Mouse (Mus musculus): ENCODE data around the gene Wasf2. TPM values are rescaled to one million over a fixed set of nuclear protein-coding genes. Genes with fewer than 3 reads are reported as not detected.

Wasf2 gene
- polyA plus RNA-seq, 1 experiment, result 62.0 TPM

GRCm38 (mm10) chr4:133172451-133172850 is 42.1 kb downstream of the Wasf2 start:
- Histone ChIP-seq H3K79me2 (ENCODE audit: control insufficient read depth, insufficient read depth) (peaks cover 96% of the 10 kb centered on the region), H3K36me3 (ENCODE audit: control insufficient read depth, insufficient read depth) (peaks cover 15% of the 10 kb centered on the region), H3K4me3 (no peak overlapping the region), H3K27me3 (ENCODE audit: control insufficient read depth, insufficient read depth, insufficient read length) (no peaks in the 10 kb centered on the region), H3K4me2 (ENCODE audit: low read depth) (no peak overlapping the region), H3ac (ENCODE audit: control insufficient read depth, insufficient read length) (no peak overlapping the region)
- TF ChIP-seq TCF12 (IDR thresholded peaks at IDR 0.05; ENCODE audit: insufficient read depth, poor library complexity, severe bottlenecking) (no peak), USF1 (IDR thresholded peaks at IDR 0.05; ENCODE audit: low read depth) (no peak), SRF (IDR thresholded peaks at IDR 0.05; ENCODE audit: control insufficient read depth, insufficient read length, low read depth) (no peak), MYOD1 (IDR thresholded peaks at IDR 0.05; ENCODE audit: control insufficient read depth in 1 of 3, insufficient read length in 2 of 3, low read depth in 2 of 3) (no peak), POLR2AphosphoS2 (IDR thresholded peaks at IDR 0.05; ENCODE audit: insufficient read length, low read depth) (no peak), REST (IDR thresholded peaks at IDR 0.05; ENCODE audit: insufficient read depth, insufficient read length) (no peak), MAX (IDR thresholded peaks at IDR 0.05; ENCODE audit: low read depth) (no peak), POLR2A (IDR thresholded peaks at IDR 0.05; ENCODE audit: insufficient read length, low read depth) (no peak), MYOG (IDR thresholded peaks at IDR 0.05; ENCODE audit: control insufficient read depth in 1 of 3, insufficient read depth in 1 of 3, insufficient read length in 2 of 3, low read depth in 2 of 3) (no peak), TCF3 (IDR thresholded peaks at IDR 0.05; ENCODE audit: insufficient read length, low read depth) (no peak), E2F4 (IDR thresholded peaks at IDR 0.05; ENCODE audit: insufficient read depth) (no peak), CEBPB (IDR thresholded peaks at IDR 0.05; ENCODE audit: insufficient read depth, poor library complexity, severe bottlenecking) (no peak)

- Histone ChIP-seq H3K36me3 (ENCODE audit: control insufficient read depth, insufficient read depth) (peaks cover 19% of the 10 kb centered on the region), H3K4me2 (ENCODE audit: low read depth) (no peak overlapping the region), H3K27me3 (ENCODE audit: control insufficient read depth, insufficient read depth, insufficient read length) (no peaks in the 10 kb centered on the region), H3K79me2 (ENCODE audit: control insufficient read depth, insufficient read depth) (peaks cover 99% of the 10 kb centered on the region), H3K4me3 (no peak overlapping the region), H3ac (ENCODE audit: control insufficient read depth, insufficient read length) (no peak overlapping the region)
- no peak for TF ChIP-seq MYOD1 (IDR thresholded peaks at IDR 0.05; ENCODE audit: control insufficient read depth in 1 of 3, insufficient read length in 2 of 3, low read depth in 2 of 3)
- no peak for TF ChIP-seq MYOG (IDR thresholded peaks at IDR 0.05; ENCODE audit: control insufficient read depth in 1 of 3, insufficient read depth in 1 of 3, insufficient read length in 2 of 3, low read depth in 2 of 3)
Measured at GRCm38 (mm10) chr4:133174361-133174760, 44.1 kb downstream of the Wasf2 start.

GRCm38 (mm10) chr4:133175274-133175673 is 45.0 kb downstream of the Wasf2 start:
- TF ChIP-seq MYOD1 (IDR thresholded peaks at IDR 0.05; ENCODE audit: control insufficient read depth in 1 of 3, insufficient read length in 2 of 3, low read depth in 2 of 3), result no peak
- TF ChIP-seq E2F4 (IDR thresholded peaks at IDR 0.05; ENCODE audit: insufficient read depth), result no peak
- TF ChIP-seq CEBPB (IDR thresholded peaks at IDR 0.05; ENCODE audit: insufficient read depth, poor library complexity, severe bottlenecking), result no peak
- no peak overlapping the region for H3K4me3 ChIP-seq
- H3K4me2 ChIP-seq (ENCODE audit: low read depth), result no peak overlapping the region
- peaks cover 98% of the 10 kb centered on the region for H3K79me2 ChIP-seq (ENCODE audit: control insufficient read depth, insufficient read depth)
- H3K36me3 ChIP-seq (ENCODE audit: control insufficient read depth, insufficient read depth), result peaks cover 20% of the 10 kb centered on the region
- no peak overlapping the region for H3ac ChIP-seq (ENCODE audit: control insufficient read depth, insufficient read length)
- H3K27me3 ChIP-seq (ENCODE audit: control insufficient read depth, insufficient read depth, insufficient read length), result no peaks in the 10 kb centered on the region

- peaks cover 98% of the 10 kb centered on the region for H3K79me2 ChIP-seq (ENCODE audit: control insufficient read depth, insufficient read depth)
- peaks cover 23% of the 10 kb centered on the region for H3K36me3 ChIP-seq (ENCODE audit: control insufficient read depth, insufficient read depth)
- H3K4me2 ChIP-seq (ENCODE audit: low read depth), result no peak overlapping the region
- H3K27me3 ChIP-seq (ENCODE audit: control insufficient read depth, insufficient read depth, insufficient read length), result no peaks in the 10 kb centered on the region
- TF ChIP-seq MYOD1 (IDR thresholded peaks at IDR 0.05; ENCODE audit: control insufficient read depth in 1 of 3, insufficient read length in 2 of 3, low read depth in 2 of 3) (peak in 2 of 3 experiments; percentile 69 to 77), MYOG (IDR thresholded peaks at IDR 0.05; ENCODE audit: control insufficient read depth in 1 of 3, insufficient read depth in 1 of 3, insufficient read length in 2 of 3, low read depth in 2 of 3) (peak; percentile 23 to 85 (median 80)), REST (IDR thresholded peaks at IDR 0.05; ENCODE audit: insufficient read depth, insufficient read length) (no peak), TCF3 (IDR thresholded peaks at IDR 0.05; ENCODE audit: insufficient read length, low read depth) (no peak), TCF12 (IDR thresholded peaks at IDR 0.05; ENCODE audit: insufficient read depth, poor library complexity, severe bottlenecking) (no peak)
- H3K4me3 ChIP-seq, result no peak overlapping the region
- no peak overlapping the region for H3ac ChIP-seq (ENCODE audit: control insufficient read depth, insufficient read length)
Measured at GRCm38 (mm10) chr4:133175998-133176760, 45.9 kb downstream of the Wasf2 start.

GRCm38 (mm10) chr4:133176761-133177403 is 46.6 kb downstream of the Wasf2 start:
- Histone ChIP-seq H3K4me2 (ENCODE audit: low read depth) (no peak overlapping the region), H3ac (ENCODE audit: control insufficient read depth, insufficient read length) (no peak overlapping the region), H3K36me3 (ENCODE audit: control insufficient read depth, insufficient read depth) (peaks cover 28% of the 10 kb centered on the region), H3K4me3 (no peak overlapping the region), H3K79me2 (ENCODE audit: control insufficient read depth, insufficient read depth) (peaks cover 98% of the 10 kb centered on the region), H3K27me3 (ENCODE audit: control insufficient read depth, insufficient read depth, insufficient read length) (no peaks in the 10 kb centered on the region)
- TF ChIP-seq REST (IDR thresholded peaks at IDR 0.05; ENCODE audit: insufficient read depth, insufficient read length) (no peak), POLR2A (IDR thresholded peaks at IDR 0.05; ENCODE audit: insufficient read length, low read depth) (no peak), MYOG (IDR thresholded peaks at IDR 0.05; ENCODE audit: control insufficient read depth in 1 of 3, insufficient read depth in 1 of 3, insufficient read length in 2 of 3, low read depth in 2 of 3) (no peak), CEBPB (IDR thresholded peaks at IDR 0.05; ENCODE audit: insufficient read depth, poor library complexity, severe bottlenecking) (no peak), USF1 (IDR thresholded peaks at IDR 0.05; ENCODE audit: low read depth) (no peak), TCF12 (IDR thresholded peaks at IDR 0.05; ENCODE audit: insufficient read depth, poor library complexity, severe bottlenecking) (no peak), MYOD1 (IDR thresholded peaks at IDR 0.05; ENCODE audit: control insufficient read depth in 1 of 3, insufficient read length in 2 of 3, low read depth in 2 of 3) (no peak), E2F4 (IDR thresholded peaks at IDR 0.05; ENCODE audit: insufficient read depth) (no peak), POLR2AphosphoS2 (IDR thresholded peaks at IDR 0.05; ENCODE audit: insufficient read length, low read depth) (no peak)

Measured in myocyte (in vitro differentiated cells).